Comparison of ENCODE assay signal across 10 mouse cellular contexts in the genomic region with DNA sequence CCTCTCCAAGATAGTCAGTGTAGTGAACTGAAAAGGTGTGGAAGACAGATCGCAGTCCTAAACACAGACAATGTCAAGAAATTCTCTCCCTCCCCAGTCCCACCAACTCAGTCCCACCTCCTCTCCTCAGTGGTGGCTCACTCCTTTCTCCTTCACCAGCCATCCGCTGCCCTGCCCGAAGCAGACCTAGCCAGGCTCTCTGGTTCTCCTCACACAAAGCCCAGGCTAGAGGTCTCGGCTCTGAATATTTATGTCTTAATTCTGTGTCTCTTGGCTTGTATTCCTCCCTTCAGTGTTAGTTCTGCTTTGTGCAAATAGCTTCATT.
DNase-seq lines count a peak whose midpoint lies in the region; ATAC-seq and TF ChIP-seq lines count a peak whose summit lies in the region.
"Had no signal": no experiment of that assay in that cellular context is flagged by ENCODE, and none has a peak within 500 bp of the region (broad histone marks: within the 10 kb centered on the region; RNA-seq: fewer than 3 reads in every experiment).

No protein-coding gene starts in this region.

- DNase-seq in heart, postnatal 25 days (ENCODE audit: low spot score) = no peak
- no peak for DNase-seq in stomach, postnatal 0 days (ENCODE audit: low spot score)
- DNase-seq in frontal cortex, postnatal 25 days (ENCODE audit: low spot score in 2 of 2) = no peak
- DNase-seq in urinary bladder, postnatal 4 days (ENCODE audit: low spot score in 2 of 2) = no peak
- no peak for DNase-seq in frontal cortex, postnatal 14 days (ENCODE audit: low spot score in 2 of 2)
- DNase-seq: cerebellum, adult 11 months had no signal

- TF ChIP-seq EP300 in stomach, postnatal 0 days (optimal IDR thresholded peaks at IDR 0.05) = no peak

- 50% methylated on average over 4 of the region's 4 CpGs for WGBS in heart, embryonic 11.5 days (ENCODE audit: insufficient replicate concordance)
- 42% methylated on average over 4 of the region's 4 CpGs for WGBS in stomach, embryonic 14.5 days
- 42% methylated on average over 4 of the region's 4 CpGs for WGBS in stomach, postnatal 0 days
- WGBS in limb, embryonic 13.5 days = 56% methylated on average over 4 of the region's 4 CpGs

- peak overlapping the region; percentile 62 for H3K4me2 ChIP-seq in heart, embryonic 11.5 days
- H3K4me2 ChIP-seq in stomach, embryonic 14.5 days (replicated peaks; ENCODE audit: low read depth, low read length) = peak overlapping the region; percentile 37; the same call in 1 of the 2 replicates
- no peak overlapping the region for H3K4me2 ChIP-seq in stomach, postnatal 0 days (replicated peaks; ENCODE audit: low read depth)
- H3K4me2 ChIP-seq in limb, embryonic 13.5 days (replicated peaks) = peak overlapping the region; percentile 60

- no peak overlapping the region for H3K4me3 ChIP-seq in heart, embryonic 11.5 days (ENCODE audit: low read depth, low read length)
- H3K4me3 ChIP-seq in stomach, embryonic 14.5 days (ENCODE audit: low read depth, low read length) = no peak overlapping the region
- no peak overlapping the region for H3K4me3 ChIP-seq in stomach, postnatal 0 days (ENCODE audit: low read depth, low read length)
- H3K4me3 ChIP-seq in limb, embryonic 13.5 days = no peak overlapping the region
- H3K4me3 ChIP-seq: liver, embryonic 15.5 days had no signal

- H3K4me1 ChIP-seq in heart, embryonic 11.5 days (ENCODE audit: control insufficient read depth, insufficient read depth, low read length) = peaks cover 29% of the 10 kb centered on the region; the same call in 1 of the 2 replicates
- H3K4me1 ChIP-seq in stomach, embryonic 14.5 days (ENCODE audit: control insufficient read depth, insufficient read depth, low read length) = peaks cover 15% of the 10 kb centered on the region; the same call in 1 of the 2 replicates
- 0 out of 2 replicates have a peak, but pooled peaks cover 2% of the 10 kb centered on the region for H3K4me1 ChIP-seq in stomach, postnatal 0 days (replicated peaks; ENCODE audit: control insufficient read depth, insufficient read depth)
- peaks cover 33% of the 10 kb centered on the region for H3K4me1 ChIP-seq in limb, embryonic 13.5 days

- intact Hi-C loops in heart, postnatal 25 days (cut with DNase I) = loop anchor here (10.0 kb wide), 1 partner anchor 191 kb away; no protein-coding TSS in a partner anchor

- H3K36me3 ChIP-seq in heart, embryonic 11.5 days (ENCODE audit: control insufficient read depth, insufficient read depth, low read length) = no peaks in the 10 kb centered on the region
- no peaks in the 10 kb centered on the region for H3K36me3 ChIP-seq in stomach, embryonic 14.5 days (ENCODE audit: control insufficient read depth, insufficient read depth, low read length)
- no peaks in the 10 kb centered on the region for H3K36me3 ChIP-seq in stomach, postnatal 0 days (ENCODE audit: control insufficient read depth, insufficient read depth, low read length)
- no peaks in the 10 kb centered on the region for H3K36me3 ChIP-seq in limb, embryonic 13.5 days
- H3K36me3 ChIP-seq: liver, embryonic 15.5 days had no signal

- H3K9me3 ChIP-seq in heart, embryonic 11.5 days (replicated peaks; ENCODE audit: control insufficient read depth, low read length) = no peaks in the 10 kb centered on the region
- no peaks in the 10 kb centered on the region for H3K9me3 ChIP-seq in stomach, embryonic 14.5 days (ENCODE audit: control insufficient read depth, low read depth, low read length)
- H3K9me3 ChIP-seq in stomach, postnatal 0 days (ENCODE audit: control insufficient read depth, low read length) = no peaks in the 10 kb centered on the region
- no peaks in the 10 kb centered on the region for H3K9me3 ChIP-seq in limb, embryonic 13.5 days
- H3K9me3 ChIP-seq: liver, embryonic 15.5 days had no signal

- 0 out of 2 replicates have a peak overlapping the region, but pooled peaks have one; percentile 28 for H3K9ac ChIP-seq in heart, embryonic 11.5 days (ENCODE audit: low read depth, low read length)
- H3K9ac ChIP-seq in stomach, embryonic 14.5 days (replicated peaks; ENCODE audit: low read depth, low read length) = no peak overlapping the region
- H3K9ac ChIP-seq in stomach, postnatal 0 days (ENCODE audit: low read length) = no peak overlapping the region
- no peak overlapping the region for H3K9ac ChIP-seq in limb, embryonic 13.5 days
- H3K9ac ChIP-seq: liver, embryonic 15.5 days had no signal

- H3K27ac ChIP-seq in heart, embryonic 11.5 days (ENCODE audit: low read depth, low read length) = peak overlapping the region; percentile 57; the same call in 1 of the 2 replicates
- H3K27ac ChIP-seq in stomach, embryonic 14.5 days (ENCODE audit: low read length) = peak overlapping the region; percentile 76
- no peak overlapping the region for H3K27ac ChIP-seq in stomach, postnatal 0 days (replicated peaks)
- H3K27ac ChIP-seq in limb, embryonic 13.5 days = peak overlapping the region; percentile 61; the same call in 1 of the 2 replicates
- H3K27ac ChIP-seq: liver, embryonic 15.5 days had no signal

- H3K27me3 ChIP-seq in heart, embryonic 11.5 days (ENCODE audit: control insufficient read depth, insufficient read depth, low read length) = peaks cover 6% of the 10 kb centered on the region; the same call in 1 of the 2 replicates
- no peaks in the 10 kb centered on the region for H3K27me3 ChIP-seq in stomach, embryonic 14.5 days (ENCODE audit: control insufficient read depth, insufficient read depth, low read length)
- no peaks in the 10 kb centered on the region for H3K27me3 ChIP-seq in stomach, postnatal 0 days (ENCODE audit: control insufficient read depth, insufficient read depth, low read length)
- no peaks in the 10 kb centered on the region for H3K27me3 ChIP-seq in limb, embryonic 13.5 days
- H3K27me3 ChIP-seq: liver, embryonic 15.5 days had no signal

- no peak for ATAC-seq in heart, embryonic 11.5 days (replicated peaks; ENCODE audit: insufficient number of reproducible peaks, low FRiP score, low TSS enrichment)
- ATAC-seq in stomach, embryonic 14.5 days (ENCODE audit: insufficient number of reproducible peaks, insufficient read depth, low FRiP score, low read depth) = no peak
- ATAC-seq in stomach, postnatal 0 days (ENCODE audit: low FRiP score, low TSS enrichment) = no peak
- ATAC-seq in limb, embryonic 13.5 days (ENCODE audit: low FRiP score, low read depth) = no peak

- TF ChIP-seq CTCF in stomach, postnatal 0 days (IDR thresholded peaks at IDR 0.05; ENCODE audit: low read depth) = no peak
